In the genomic region with DNA sequence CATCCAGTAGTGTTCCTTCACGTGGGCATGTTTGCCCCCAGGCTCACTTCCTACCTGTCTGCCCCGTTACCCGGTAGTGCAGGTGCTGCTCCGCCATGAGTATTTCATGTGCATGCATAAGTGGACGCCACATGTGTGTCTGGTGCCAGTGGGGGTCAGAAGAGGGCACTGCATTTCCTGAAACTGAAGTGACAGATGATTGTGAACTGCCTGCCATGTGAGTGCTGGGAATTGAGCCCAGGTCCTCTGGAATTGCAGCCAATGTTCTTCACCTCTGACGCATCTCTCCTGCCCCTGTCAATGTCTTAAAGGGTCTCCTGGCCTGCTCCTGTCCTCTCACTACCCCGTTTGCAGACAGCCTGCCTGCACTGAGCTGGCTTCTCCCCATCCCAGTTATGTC, we compare ENCODE assay signal across 12 mouse cellular contexts.
DNase-seq lines count a peak whose midpoint lies in the region; ATAC-seq and TF ChIP-seq lines count a peak whose summit lies in the region.
"Had no signal": no experiment of that assay in that cellular context is flagged by ENCODE, and none has a peak within 500 bp of the region (broad histone marks: within the 10 kb centered on the region; RNA-seq: fewer than 3 reads in every experiment).

No protein-coding gene starts in this region.

- no peak overlapping the region for H3K4me2 ChIP-seq in forebrain, postnatal 0 days (ENCODE audit: low read depth)
- no peak overlapping the region for H3K4me2 ChIP-seq in hindbrain, embryonic 16.5 days (ENCODE audit: low read length)
- no peak overlapping the region for H3K4me2 ChIP-seq in neural tube, embryonic 12.5 days (replicated peaks)
- H3K4me2 ChIP-seq in stomach, embryonic 16.5 days (ENCODE audit: low read depth, low read length): no peak overlapping the region
- H3K4me2 ChIP-seq: liver, embryonic 15.5 days had no signal

- no peak for ATAC-seq in forebrain, postnatal 0 days
- no peak for ATAC-seq in hindbrain, embryonic 16.5 days
- no peak for ATAC-seq in neural tube, embryonic 12.5 days (ENCODE audit: low FRiP score, low read depth)
- ATAC-seq in stomach, embryonic 16.5 days (ENCODE audit: insufficient read depth, low FRiP score): no peak

- no peak for TF ChIP-seq CTCF in forebrain, postnatal 0 days (IDR thresholded peaks at IDR 0.05; ENCODE audit: low read depth)

- H3K9me3 ChIP-seq in forebrain, embryonic 10.5 days: 0 out of 2 replicates have a peak, but pooled peaks cover 4% of the 10 kb centered on the region
- no peaks in the 10 kb centered on the region for H3K9me3 ChIP-seq in forebrain, postnatal 0 days (ENCODE audit: low read length)
- no peaks in the 10 kb centered on the region for H3K9me3 ChIP-seq in hindbrain, embryonic 10.5 days
- no peaks in the 10 kb centered on the region for H3K9me3 ChIP-seq in hindbrain, embryonic 16.5 days (ENCODE audit: control insufficient read depth, low read length)
- H3K9me3 ChIP-seq in neural tube, embryonic 12.5 days: no peaks in the 10 kb centered on the region
- no peaks in the 10 kb centered on the region for H3K9me3 ChIP-seq in stomach, embryonic 16.5 days (replicated peaks; ENCODE audit: control insufficient read depth, low read length)
- H3K9me3 ChIP-seq: liver, embryonic 15.5 days had no signal

- 87% methylated on average over 7 of the region's 7 CpGs for WGBS in forebrain, embryonic 10.5 days
- WGBS in forebrain, postnatal 0 days: 83% methylated on average over 7 of the region's 7 CpGs
- WGBS in hindbrain, embryonic 10.5 days: 83% methylated on average over 7 of the region's 7 CpGs
- 77% methylated on average over 7 of the region's 7 CpGs for WGBS in hindbrain, embryonic 16.5 days
- 88% methylated on average over 7 of the region's 7 CpGs for WGBS in neural tube, embryonic 12.5 days
- 81% methylated on average over 7 of the region's 7 CpGs for WGBS in stomach, embryonic 16.5 days

- no peaks in the 10 kb centered on the region for H3K27me3 ChIP-seq in forebrain, embryonic 10.5 days (ENCODE audit: poor library complexity, severe bottlenecking)
- H3K27me3 ChIP-seq in forebrain, postnatal 0 days (ENCODE audit: insufficient read depth, low read length): no peaks in the 10 kb centered on the region
- no peaks in the 10 kb centered on the region for H3K27me3 ChIP-seq in hindbrain, embryonic 10.5 days (ENCODE audit: insufficient read depth, poor library complexity, severe bottlenecking)
- H3K27me3 ChIP-seq in hindbrain, embryonic 16.5 days (replicated peaks; ENCODE audit: control insufficient read depth, insufficient read depth, low read length): no peaks in the 10 kb centered on the region
- no peaks in the 10 kb centered on the region for H3K27me3 ChIP-seq in neural tube, embryonic 12.5 days (replicated peaks)
- no peaks in the 10 kb centered on the region for H3K27me3 ChIP-seq in stomach, embryonic 16.5 days (ENCODE audit: control insufficient read depth, insufficient read depth, low read length)
- H3K27me3 ChIP-seq: liver, embryonic 15.5 days had no signal

- H3K27ac ChIP-seq in forebrain, embryonic 10.5 days: peak overlapping the region; percentile 61
- H3K27ac ChIP-seq in forebrain, postnatal 0 days (ENCODE audit: low read depth, low read length): no peak overlapping the region
- H3K27ac ChIP-seq in hindbrain, embryonic 10.5 days: peak overlapping the region; percentile 63
- no peak overlapping the region for H3K27ac ChIP-seq in hindbrain, embryonic 16.5 days (ENCODE audit: low read depth, low read length)
- H3K27ac ChIP-seq in neural tube, embryonic 12.5 days: 0 out of 2 replicates have a peak overlapping the region, but pooled peaks have one; percentile 15
- peak overlapping the region; percentile 81 for H3K27ac ChIP-seq in stomach, embryonic 16.5 days (ENCODE audit: low read length)
- H3K27ac ChIP-seq: liver, embryonic 15.5 days had no signal

- H3K4me3 ChIP-seq in forebrain, embryonic 10.5 days: no peak overlapping the region
- H3K4me3 ChIP-seq in forebrain, postnatal 0 days (ENCODE audit: low read depth, low read length): no peak overlapping the region
- no peak overlapping the region for H3K4me3 ChIP-seq in hindbrain, embryonic 10.5 days
- H3K4me3 ChIP-seq in hindbrain, embryonic 16.5 days (ENCODE audit: low read length): no peak overlapping the region
- no peak overlapping the region for H3K4me3 ChIP-seq in neural tube, embryonic 12.5 days
- no peak overlapping the region for H3K4me3 ChIP-seq in stomach, embryonic 16.5 days (replicated peaks; ENCODE audit: low read length)
- H3K4me3 ChIP-seq: liver, embryonic 15.5 days had no signal

- peaks cover 64% of the 10 kb centered on the region for H3K4me1 ChIP-seq in forebrain, embryonic 10.5 days
- no peaks in the 10 kb centered on the region; the same call in 1 of the 2 replicates for H3K4me1 ChIP-seq in forebrain, postnatal 0 days (ENCODE audit: insufficient read depth)
- H3K4me1 ChIP-seq in hindbrain, embryonic 10.5 days (replicated peaks): peaks cover 63% of the 10 kb centered on the region
- H3K4me1 ChIP-seq in hindbrain, embryonic 16.5 days (ENCODE audit: control insufficient read depth, insufficient read depth, low read depth, low read length): peaks cover 17% of the 10 kb centered on the region
- peaks cover 40% of the 10 kb centered on the region for H3K4me1 ChIP-seq in neural tube, embryonic 12.5 days
- H3K4me1 ChIP-seq in stomach, embryonic 16.5 days (ENCODE audit: control insufficient read depth, insufficient read depth, low read length): peaks cover 58% of the 10 kb centered on the region

- H3K36me3 ChIP-seq in forebrain, embryonic 10.5 days (replicated peaks): peaks cover 30% of the 10 kb centered on the region
- no peaks in the 10 kb centered on the region; the same call in 1 of the 2 replicates for H3K36me3 ChIP-seq in forebrain, postnatal 0 days (ENCODE audit: insufficient read depth)
- peaks cover 18% of the 10 kb centered on the region for H3K36me3 ChIP-seq in hindbrain, embryonic 10.5 days
- H3K36me3 ChIP-seq in hindbrain, embryonic 16.5 days (ENCODE audit: control insufficient read depth, insufficient read depth, low read length): no peaks in the 10 kb centered on the region
- no peaks in the 10 kb centered on the region for H3K36me3 ChIP-seq in neural tube, embryonic 12.5 days
- no peaks in the 10 kb centered on the region for H3K36me3 ChIP-seq in stomach, embryonic 16.5 days (ENCODE audit: control insufficient read depth, insufficient read depth, low read length)
- H3K36me3 ChIP-seq: liver, embryonic 15.5 days had no signal

- no peak for DNase-seq in forebrain, embryonic 10.5 days (ENCODE audit: extremely low spot score, low spot score)
- DNase-seq in forebrain, postnatal 0 days: no peak
- DNase-seq in hindbrain, embryonic 10.5 days (ENCODE audit: low spot score): no peak
- DNase-seq in neural tube, embryonic 10.5 days (ENCODE audit: extremely low spot score, low spot score): no peak
- DNase-seq in testis, postnatal 14 days (ENCODE audit: low spot score): no peak
- DNase-seq: adrenal gland, postnatal 10 days; kidney, adult 18-20 months; thymus, postnatal 25 days had no signal

- no peak overlapping the region for H3K9ac ChIP-seq in forebrain, postnatal 0 days
- H3K9ac ChIP-seq in hindbrain, embryonic 16.5 days (ENCODE audit: low read depth, low read length): no peak overlapping the region
- H3K9ac ChIP-seq in neural tube, embryonic 12.5 days: no peak overlapping the region
- H3K9ac ChIP-seq in stomach, embryonic 16.5 days (ENCODE audit: low read length): no peak overlapping the region
- H3K9ac ChIP-seq: liver, embryonic 15.5 days had no signal

Comparison
In these comparisons a context has a peak if more than half of its experiments do, and no peak if none do; other contexts are left out.
1. H3K27ac ChIP-seq: peak in forebrain, embryonic 10.5 days (single experiment), hindbrain, embryonic 10.5 days (single experiment), neural tube, embryonic 12.5 days (single experiment) and stomach, embryonic 16.5 days (single experiment); none in forebrain, postnatal 0 days (single experiment) and hindbrain, embryonic 16.5 days (single experiment).